Mouse (Mus musculus): Measurements from ENCODE around the gene Adam12. TPM values are rescaled to one million over a fixed set of nuclear protein-coding genes. Genes with fewer than 3 reads are reported as not detected.

The Adam12 gene
- polyA plus RNA-seq, 1 experiment from 2014 or later, result 3.1 TPM

DNA sequence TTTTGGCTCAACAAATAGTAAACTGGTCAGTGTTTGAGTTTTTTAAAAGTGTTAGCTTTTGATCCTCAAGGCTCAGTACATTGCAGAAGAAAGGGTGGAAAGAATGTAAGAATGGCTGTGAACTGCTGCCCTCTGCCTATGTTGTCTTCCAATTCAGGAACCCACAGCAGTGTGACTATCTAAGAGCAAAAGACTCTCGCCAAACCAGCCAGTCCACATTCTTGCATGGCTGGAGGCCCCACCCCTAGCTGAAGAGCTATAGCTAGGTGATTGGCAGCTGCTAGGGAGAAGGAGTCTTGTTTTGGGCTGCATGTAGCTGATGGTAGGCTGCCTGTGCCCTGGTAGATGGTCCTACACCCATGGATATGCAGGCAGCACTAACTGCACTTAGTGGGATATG is 384.8 kb downstream of the Adam12 start:
- no peaks in the 10 kb centered on the region for H3K9me3 ChIP-seq (replicated peaks; ENCODE audit: control insufficient read depth, low read length)
- H3K4me3 ChIP-seq (ENCODE audit: low read length), result no peak overlapping the region
- no peak overlapping the region for H3K27ac ChIP-seq (ENCODE audit: low read length)
- 33% methylated on average over 1 of the region's 1 CpGs for whole genome bisulfite sequencing
- no peaks in the 10 kb centered on the region for H3K27me3 ChIP-seq (ENCODE audit: control insufficient read depth, insufficient read depth, low read length)
- no peak overlapping the region for H3K9ac ChIP-seq (ENCODE audit: low read length)
- H3K4me2 ChIP-seq (ENCODE audit: low read depth, low read length), result no peak overlapping the region
- H3K4me1 ChIP-seq (ENCODE audit: control insufficient read depth, insufficient read depth, low read length), result peaks cover 9% of the 10 kb centered on the region; the same call in 1 of the 2 replicates
- H3K36me3 ChIP-seq (ENCODE audit: control insufficient read depth, insufficient read depth), result no peaks in the 10 kb centered on the region
- no peak for ATAC-seq (replicated peaks; ENCODE audit: extremely low read depth, insufficient read depth, low FRiP score)

DNA sequence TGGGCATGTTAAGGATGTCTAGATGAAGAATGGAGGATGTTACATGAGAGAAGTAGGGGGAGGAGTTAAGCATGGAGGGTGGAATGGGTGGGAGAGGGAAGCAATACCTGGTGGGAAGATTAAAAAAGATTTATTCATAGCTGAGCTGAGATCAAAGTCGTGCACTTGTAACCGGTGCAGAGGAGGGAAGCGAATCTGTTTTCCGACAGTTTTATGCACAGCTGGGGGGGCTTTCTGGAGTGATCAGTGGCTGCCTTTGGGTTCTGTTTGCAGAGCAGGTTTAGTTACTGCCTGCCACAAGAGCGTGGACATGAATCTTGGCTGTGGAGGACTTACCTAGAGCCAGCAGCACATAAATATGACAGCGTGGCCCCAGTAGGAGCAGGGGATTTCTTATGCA is 389.9 kb downstream of the Adam12 start:
- H3K4me3 ChIP-seq (ENCODE audit: low read length), result no peak overlapping the region
- no peak overlapping the region for H3K9ac ChIP-seq (ENCODE audit: low read length)
- H3K27ac ChIP-seq (ENCODE audit: low read length), result no peak overlapping the region
- no peaks in the 10 kb centered on the region for H3K27me3 ChIP-seq (ENCODE audit: control insufficient read depth, insufficient read depth, low read length)
- ATAC-seq (replicated peaks; ENCODE audit: extremely low read depth, insufficient read depth, low FRiP score), result no peak
- no peaks in the 10 kb centered on the region for H3K36me3 ChIP-seq (ENCODE audit: control insufficient read depth, insufficient read depth)
- WGBS, result 71% methylated on average over 6 of the region's 6 CpGs
- no peaks in the 10 kb centered on the region for H3K9me3 ChIP-seq (replicated peaks; ENCODE audit: control insufficient read depth, low read length)
- no peak overlapping the region for H3K4me2 ChIP-seq (ENCODE audit: low read depth, low read length)
- H3K4me1 ChIP-seq (ENCODE audit: control insufficient read depth, insufficient read depth, low read length), result 0 out of 2 replicates have a peak, but pooled peaks cover under 1% of the 10 kb centered on the region

DNA sequence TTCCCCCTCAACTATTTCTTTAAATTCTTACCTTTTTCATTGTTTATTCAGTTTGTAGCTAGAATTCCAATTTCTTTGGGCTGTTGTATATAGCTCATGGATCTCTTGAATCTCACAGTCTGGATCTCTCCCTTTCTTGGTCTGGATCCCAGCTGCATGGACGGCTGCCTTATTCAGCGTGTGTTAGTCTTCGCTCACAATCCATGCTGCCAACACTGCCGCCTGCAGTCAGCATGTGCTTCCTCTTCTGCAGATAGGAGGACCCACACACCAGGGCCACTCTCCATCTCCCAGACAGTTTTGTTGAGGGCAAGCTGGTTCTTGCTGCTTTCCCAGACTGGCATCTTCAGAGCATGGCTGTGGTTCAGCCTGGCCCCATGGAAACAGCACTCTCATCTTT is 392.4 kb downstream of the Adam12 start:
- H3K9me3 ChIP-seq (replicated peaks; ENCODE audit: control insufficient read depth, low read length), result no peaks in the 10 kb centered on the region
- 61% methylated on average over 4 of the region's 4 CpGs for WGBS
- H3K27me3 ChIP-seq (ENCODE audit: control insufficient read depth, insufficient read depth, low read length), result no peaks in the 10 kb centered on the region
- no peaks in the 10 kb centered on the region for H3K36me3 ChIP-seq (ENCODE audit: control insufficient read depth, insufficient read depth)
- no peak overlapping the region for H3K4me3 ChIP-seq (ENCODE audit: low read length)
- no peak overlapping the region for H3K4me2 ChIP-seq (ENCODE audit: low read depth, low read length)
- no peak overlapping the region for H3K27ac ChIP-seq (ENCODE audit: low read length)
- no peak for ATAC-seq (replicated peaks; ENCODE audit: extremely low read depth, insufficient read depth, low FRiP score)
- H3K9ac ChIP-seq (ENCODE audit: low read length), result no peak overlapping the region
- H3K4me1 ChIP-seq (ENCODE audit: control insufficient read depth, insufficient read depth, low read length), result no peaks in the 10 kb centered on the region

Small RNAs within 50 kb of the gene (microRNA-seq; reads per million reads assigned to microRNA genes)
- gene Gm23631, result not detected

Other genes with a start within 250 kb of the Adam12 start
- gene D7Ertd443e, start 153.5 kb upstream of the Adam12 start, polyA plus RNA-seq (2015; fragmentation: Nextera tagmentation; extraction: Ambion mirVana), result 0.07 and 0.24 TPM in 2 replicates